In the genomic region with DNA sequence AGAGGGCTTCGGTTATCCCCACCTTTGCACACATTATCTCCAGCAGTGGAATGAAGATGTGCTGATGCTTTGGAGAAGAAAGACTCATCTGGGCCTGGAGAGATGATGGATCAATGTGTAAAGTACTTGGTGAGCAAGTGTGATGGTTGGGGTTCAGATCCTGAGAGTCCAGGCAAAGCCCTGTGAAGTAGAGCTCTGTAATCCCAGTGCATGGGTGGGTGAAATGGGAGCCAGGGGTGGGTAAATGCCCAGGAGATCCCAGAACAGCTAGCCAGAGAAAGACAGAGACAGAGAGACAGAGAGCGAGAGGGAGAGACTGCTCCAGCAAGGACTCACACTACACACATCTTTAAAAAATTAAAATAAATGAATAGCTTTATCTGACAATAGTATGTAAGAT, we compare ENCODE assay signal across 16 mouse cellular contexts.
"Had no signal": no experiment of that assay in that cellular context is flagged by ENCODE, and none has a peak within 500 bp of the region (broad histone marks: within the 10 kb centered on the region; RNA-seq: fewer than 3 reads in every experiment).

No protein-coding gene starts in this region.

- H3K27ac ChIP-seq: neural tube, embryonic 13.5 days; neural tube, embryonic 15.5 days; stomach, embryonic 15.5 days; stomach, postnatal 0 days had no signal

- H3K36me3 ChIP-seq: neural tube, embryonic 13.5 days; neural tube, embryonic 15.5 days; stomach, embryonic 15.5 days had no signal

- H3K4me2 ChIP-seq: neural tube, embryonic 13.5 days; neural tube, embryonic 15.5 days; stomach, embryonic 15.5 days had no signal

- DNase-seq: retina, postnatal 1 day; right cerebral cortex, adult 18-20 months; right cerebral cortex, postnatal 14 days; right cerebral cortex, postnatal 25 days; right cerebral cortex, postnatal 4 days; spleen, adult 18-20 months; thymus, adult 18-20 months; thymus, adult 2 months; thymus, postnatal 14 days; thymus, postnatal 25 days; thymus, postnatal 36 days; thymus, postnatal 4 days had no signal

- H3K9me3 ChIP-seq: neural tube, embryonic 13.5 days; neural tube, embryonic 15.5 days; stomach, embryonic 15.5 days had no signal

- H3K9ac ChIP-seq: neural tube, embryonic 13.5 days; neural tube, embryonic 15.5 days; stomach, embryonic 15.5 days had no signal

- H3K27me3 ChIP-seq: neural tube, embryonic 13.5 days; neural tube, embryonic 15.5 days; stomach, embryonic 15.5 days had no signal

- H3K4me1 ChIP-seq: neural tube, embryonic 13.5 days; neural tube, embryonic 15.5 days; stomach, embryonic 15.5 days had no signal

- H3K4me3 ChIP-seq: neural tube, embryonic 13.5 days; neural tube, embryonic 15.5 days; stomach, embryonic 15.5 days had no signal
